Mouse (Mus musculus) liver, embryonic 14.5 days (tissue): Measurements from ENCODE around the gene Cic.

Experiments used
- CTCF ChIP-seq: IDR thresholded peaks from 2 replicates; pipeline ENCODE4 v1.5.1; 2016; ENCODE audit warnings: antibody characterized with exemption, low read depth, control low read depth
- EP300 ChIP-seq: IDR thresholded peaks from 2 replicates; pipeline ENCODE4 v1.6.1; 2016; ENCODE audit warnings: antibody characterized with exemption, low read depth

DNA sequence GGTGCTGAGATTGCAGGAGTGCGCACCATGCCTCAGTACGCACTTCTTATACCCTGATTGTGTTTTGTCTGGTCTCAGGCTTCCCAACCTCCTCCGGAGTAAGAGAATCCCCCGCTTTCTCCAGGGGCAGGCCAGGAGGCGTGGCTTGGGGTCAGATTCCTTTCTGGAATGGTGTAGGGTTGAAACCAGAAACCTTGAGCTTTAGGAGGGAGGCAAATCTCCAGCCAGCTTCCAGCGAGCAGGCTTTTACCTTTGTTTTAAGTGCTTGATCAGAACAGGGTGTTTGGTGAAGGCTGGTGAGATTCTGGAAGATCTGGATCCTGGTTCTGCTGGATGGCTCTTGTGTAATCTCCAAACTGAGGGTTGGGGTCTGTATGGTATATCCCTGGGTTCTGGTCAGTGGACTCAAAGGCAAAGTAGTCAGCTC lies 54.6 kb downstream of the Cic start:
- no peak for TF ChIP-seq CTCF
- TF ChIP-seq EP300: no peak
